Mouse (Mus musculus): ENCODE data around the gene Mgat5. TPM values are rescaled to one million over a fixed set of nuclear protein-coding genes. Genes with fewer than 3 reads are reported as not detected.

The Mgat5 gene
- polyA plus RNA-seq, 1 experiment = 11.4 TPM

GRCm38 (mm10) chr1:127420383-127420782 lies 215.6 kb downstream of the Mgat5 start:
- H3K27me3 ChIP-seq (ENCODE audit: control insufficient read depth, insufficient read depth, low read length) = no peaks in the 10 kb centered on the region
- H3K4me1 ChIP-seq (ENCODE audit: control insufficient read depth, insufficient read depth, insufficient read length, low read length) = peaks cover 7% of the 10 kb centered on the region; the same call in 1 of the 2 replicates
- WGBS = 78% methylated on average over 13 of the region's 13 CpGs
- H3K27ac ChIP-seq (ENCODE audit: insufficient read depth, low read depth, low read length) = no peak overlapping the region
- no peak overlapping the region for H3K4me3 ChIP-seq (ENCODE audit: low read depth, low read length)
- H3K36me3 ChIP-seq (ENCODE audit: control insufficient read depth, insufficient read depth, low read length) = peaks cover 15% of the 10 kb centered on the region
- no peak for TF ChIP-seq POLR2A (IDR thresholded peaks at IDR 0.05; ENCODE audit: low read depth, low read length)
- TF ChIP-seq CTCF (IDR thresholded peaks at IDR 0.05; ENCODE audit: extremely low read depth, insufficient read length, insufficient replicate concordance, low read depth, low read length) = no peak

DNA sequence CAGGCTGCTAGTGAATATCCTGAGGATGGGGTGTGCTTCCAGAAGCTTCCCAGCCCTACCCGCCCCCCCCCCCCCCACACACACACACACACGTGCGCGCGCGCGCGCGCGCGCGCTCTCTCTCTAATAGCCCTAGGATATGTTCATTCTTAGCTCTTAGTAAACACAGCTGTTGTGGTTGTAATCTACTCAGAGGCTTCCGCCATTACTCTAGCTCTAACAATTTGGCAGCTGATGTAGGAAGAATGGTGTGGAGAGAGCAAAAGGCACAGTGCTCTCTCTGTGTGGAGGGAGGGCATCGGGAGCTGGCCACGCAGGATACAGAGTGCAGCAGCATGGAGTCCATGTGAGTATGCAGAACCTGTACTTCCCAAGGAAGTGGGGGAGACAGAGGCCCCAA lies 216.0 kb downstream of the Mgat5 start:
- H3K36me3 ChIP-seq (ENCODE audit: control insufficient read depth, insufficient read depth, low read length) = peaks cover 15% of the 10 kb centered on the region
- H3K27ac ChIP-seq (ENCODE audit: insufficient read depth, low read depth, low read length) = no peak overlapping the region
- H3K27me3 ChIP-seq (ENCODE audit: control insufficient read depth, insufficient read depth, low read length) = no peaks in the 10 kb centered on the region
- peaks cover 7% of the 10 kb centered on the region; the same call in 1 of the 2 replicates for H3K4me1 ChIP-seq (ENCODE audit: control insufficient read depth, insufficient read depth, insufficient read length, low read length)
- no peak overlapping the region for H3K4me3 ChIP-seq (ENCODE audit: low read depth, low read length)
- 74% methylated on average over 15 of the region's 15 CpGs for WGBS
- TF ChIP-seq POLR2A (IDR thresholded peaks at IDR 0.05; ENCODE audit: low read depth, low read length) (no peak), CTCF (IDR thresholded peaks at IDR 0.05; ENCODE audit: extremely low read depth, insufficient read length, insufficient replicate concordance, low read depth, low read length) (no peak)

- Histone ChIP-seq H3K4me3 (ENCODE audit: low read depth, low read length) (no peak overlapping the region), H3K27me3 (ENCODE audit: control insufficient read depth, insufficient read depth, low read length) (no peaks in the 10 kb centered on the region), H3K27ac (ENCODE audit: insufficient read depth, low read depth, low read length) (no peak overlapping the region), H3K36me3 (ENCODE audit: control insufficient read depth, insufficient read depth, low read length) (peaks cover 13% of the 10 kb centered on the region), H3K4me1 (ENCODE audit: control insufficient read depth, insufficient read depth, insufficient read length, low read length) (peaks cover 7% of the 10 kb centered on the region; the same call in 1 of the 2 replicates)
- TF ChIP-seq CTCF (IDR thresholded peaks at IDR 0.05; ENCODE audit: extremely low read depth, insufficient read length, insufficient replicate concordance, low read depth, low read length) (no peak), POLR2A (IDR thresholded peaks at IDR 0.05; ENCODE audit: low read depth, low read length) (no peak)
- 82% methylated on average over 4 of the region's 4 CpGs for WGBS
Measured at GRCm38 (mm10) chr1:127422565-127422964, 217.8 kb downstream of the Mgat5 start.

GRCm38 (mm10) chr1:127425021-127425532 lies 220.3 kb downstream of the Mgat5 start:
- TF ChIP-seq CTCF (IDR thresholded peaks at IDR 0.05; ENCODE audit: extremely low read depth, insufficient read length, insufficient replicate concordance, low read depth, low read length) (no peak), POLR2A (IDR thresholded peaks at IDR 0.05; ENCODE audit: low read depth, low read length) (no peak)
- Histone ChIP-seq H3K36me3 (ENCODE audit: control insufficient read depth, insufficient read depth, low read length) (peaks cover 11% of the 10 kb centered on the region), H3K4me1 (ENCODE audit: control insufficient read depth, insufficient read depth, insufficient read length, low read length) (peaks cover 7% of the 10 kb centered on the region; the same call in 1 of the 2 replicates), H3K4me3 (ENCODE audit: low read depth, low read length) (no peak overlapping the region), H3K27ac (ENCODE audit: insufficient read depth, low read depth, low read length) (no peak overlapping the region), H3K27me3 (ENCODE audit: control insufficient read depth, insufficient read depth, low read length) (no peaks in the 10 kb centered on the region)
- 36% methylated on average over 6 of the region's 6 CpGs for WGBS

GRCm38 (mm10) chr1:127430290-127430689 lies 225.5 kb downstream of the Mgat5 start:
- Histone ChIP-seq H3K27me3 (ENCODE audit: control insufficient read depth, insufficient read depth, low read length) (no peaks in the 10 kb centered on the region), H3K4me3 (ENCODE audit: low read depth, low read length) (no peak overlapping the region), H3K36me3 (ENCODE audit: control insufficient read depth, insufficient read depth, low read length) (peaks cover 12% of the 10 kb centered on the region), H3K27ac (ENCODE audit: insufficient read depth, low read depth, low read length) (no peak overlapping the region), H3K4me1 (ENCODE audit: control insufficient read depth, insufficient read depth, insufficient read length, low read length) (no peaks in the 10 kb centered on the region)
- WGBS = 94% methylated on average over 7 of the region's 7 CpGs
- TF ChIP-seq POLR2A (IDR thresholded peaks at IDR 0.05; ENCODE audit: low read depth, low read length) (no peak), CTCF (IDR thresholded peaks at IDR 0.05; ENCODE audit: extremely low read depth, insufficient read length, insufficient replicate concordance, low read depth, low read length) (no peak)

GRCm38 (mm10) chr1:127434829-127435228 lies 230.0 kb downstream of the Mgat5 start:
- no peak overlapping the region for H3K27ac ChIP-seq (ENCODE audit: insufficient read depth, low read depth, low read length)
- WGBS = 81% methylated on average over 4 of the region's 4 CpGs
- no peaks in the 10 kb centered on the region for H3K27me3 ChIP-seq (ENCODE audit: control insufficient read depth, insufficient read depth, low read length)
- H3K4me1 ChIP-seq (ENCODE audit: control insufficient read depth, insufficient read depth, insufficient read length, low read length) = no peaks in the 10 kb centered on the region; the same call in 1 of the 2 replicates
- peaks cover 9% of the 10 kb centered on the region for H3K36me3 ChIP-seq (ENCODE audit: control insufficient read depth, insufficient read depth, low read length)
- no peak overlapping the region for H3K4me3 ChIP-seq (ENCODE audit: low read depth, low read length)
- TF ChIP-seq CTCF (IDR thresholded peaks at IDR 0.05; ENCODE audit: extremely low read depth, insufficient read length, insufficient replicate concordance, low read depth, low read length) (no peak), POLR2A (IDR thresholded peaks at IDR 0.05; ENCODE audit: low read depth, low read length) (no peak)

GRCm38 (mm10) chr1:127437091-127437490 lies 232.3 kb downstream of the Mgat5 start:
- TF ChIP-seq CTCF (IDR thresholded peaks at IDR 0.05; ENCODE audit: extremely low read depth, insufficient read length, insufficient replicate concordance, low read depth, low read length) = no peak
- no peak for TF ChIP-seq POLR2A (IDR thresholded peaks at IDR 0.05; ENCODE audit: low read depth, low read length)
- H3K4me3 ChIP-seq (ENCODE audit: low read depth, low read length) = no peak overlapping the region
- H3K36me3 ChIP-seq (ENCODE audit: control insufficient read depth, insufficient read depth, low read length) = peaks cover 4% of the 10 kb centered on the region
- H3K27ac ChIP-seq (ENCODE audit: insufficient read depth, low read depth, low read length) = no peak overlapping the region
- 25% methylated on average over 6 of the region's 6 CpGs for WGBS
- no peaks in the 10 kb centered on the region; the same call in 1 of the 2 replicates for H3K4me1 ChIP-seq (ENCODE audit: control insufficient read depth, insufficient read depth, insufficient read length, low read length)
- no peaks in the 10 kb centered on the region for H3K27me3 ChIP-seq (ENCODE audit: control insufficient read depth, insufficient read depth, low read length)

All from small intestine, adult 2 months (tissue).